Comparison of ENCODE assay signal across 9 mouse cellular contexts in the genomic region with DNA sequence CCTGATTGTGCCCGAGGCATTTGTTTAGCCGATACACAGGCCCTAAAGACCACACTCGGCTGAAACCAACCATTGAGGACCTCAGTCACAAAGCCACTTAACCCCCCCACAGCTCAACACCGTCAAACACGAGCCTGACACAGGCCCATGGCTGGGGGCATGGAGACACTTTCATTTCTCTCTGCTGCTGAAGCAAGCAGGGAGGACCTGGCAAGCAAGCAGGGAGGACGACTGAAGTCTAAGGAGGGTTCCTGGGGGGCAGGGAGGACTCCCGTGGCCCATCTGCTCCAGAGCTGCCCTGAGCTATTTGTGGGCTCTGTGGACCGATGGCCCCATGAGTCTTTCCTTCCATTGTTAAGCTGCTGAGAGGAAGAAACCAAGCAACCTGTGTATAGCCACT. TPM values are rescaled to one million over a fixed set of nuclear protein-coding genes. Genes with fewer than 3 reads are reported as not detected.
A peak's percentile ranks its signal among the peaks of the same experiment; 100 is the strongest.
DNase-seq lines count a peak whose midpoint lies in the region; ATAC-seq and TF ChIP-seq lines count a peak whose summit lies in the region.
"Had no signal": no experiment of that assay in that cellular context is flagged by ENCODE, and none has a peak within 500 bp of the region (broad histone marks: within the 10 kb centered on the region; RNA-seq: fewer than 3 reads in every experiment).

No protein-coding gene starts in this region.

- ATAC-seq in embryonic facial prominence, embryonic 15.5 days (ENCODE audit: insufficient number of reproducible peaks, low FRiP score, low TSS enrichment, low read depth), result no peak
- ATAC-seq in intestine, embryonic 16.5 days, result no peak
- ATAC-seq in neural tube, embryonic 13.5 days (ENCODE audit: low read depth), result no peak

- peaks cover 32% of the 10 kb centered on the region for H3K36me3 ChIP-seq in embryonic facial prominence, embryonic 15.5 days
- peaks cover 16% of the 10 kb centered on the region; the same call in 1 of the 2 replicates for H3K36me3 ChIP-seq in intestine, embryonic 16.5 days (ENCODE audit: control insufficient read depth, insufficient read depth, low read length)
- peaks cover 37% of the 10 kb centered on the region for H3K36me3 ChIP-seq in neural tube, embryonic 13.5 days

- WGBS in embryonic facial prominence, embryonic 15.5 days, result 22% methylated on average over 8 of the region's 8 CpGs
- WGBS in intestine, embryonic 16.5 days, result 40% methylated on average over 8 of the region's 8 CpGs
- WGBS in neural tube, embryonic 13.5 days, result 3% methylated on average over 8 of the region's 8 CpGs

- TF ChIP-seq CTCF in layer of hippocampus, adult 2 months (conservative IDR thresholded peaks at IDR 0.05), result no peak

- H3K9ac ChIP-seq in embryonic facial prominence, embryonic 15.5 days, result no peak overlapping the region
- H3K9ac ChIP-seq in intestine, embryonic 16.5 days (ENCODE audit: low read depth, low read length), result peak overlapping the region; percentile 30; the same call in 1 of the 2 replicates
- peak overlapping the region; percentile 62 for H3K9ac ChIP-seq in neural tube, embryonic 13.5 days

- H3K4me2 ChIP-seq in embryonic facial prominence, embryonic 15.5 days (replicated peaks), result 0 out of 2 replicates have a peak overlapping the region, but pooled peaks have one; percentile 34
- H3K4me2 ChIP-seq in intestine, embryonic 16.5 days (ENCODE audit: low read depth, low read length), result no peak overlapping the region
- peak overlapping the region; percentile 43 for H3K4me2 ChIP-seq in neural tube, embryonic 13.5 days

- DNase-seq in layer of hippocampus, adult 2 months (ENCODE audit: low spot score in 2 of 2), result no peak
- DNase-seq in layer of hippocampus, adult 11-12 months (ENCODE audit: low spot score), result no peak
- DNase-seq in urinary bladder, postnatal 36 days (ENCODE audit: low spot score in 2 of 2), result no peak
- DNase-seq in MN1 (ENCODE audit: low spot score), result no peak
- DNase-seq in frontal cortex, postnatal 25 days (ENCODE audit: low spot score in 2 of 2), result no peak
- DNase-seq: thymus, postnatal 25 days had no signal

- H3K27ac ChIP-seq in layer of hippocampus, adult 2 months, result peak overlapping the region; percentile 85
- H3K27ac ChIP-seq in embryonic facial prominence, embryonic 15.5 days (replicated peaks), result peak overlapping the region; percentile 83
- H3K27ac ChIP-seq in intestine, embryonic 16.5 days (ENCODE audit: low read length), result peak overlapping the region; percentile 73; the same call in 1 of the 2 replicates
- peak overlapping the region; percentile 91 for H3K27ac ChIP-seq in neural tube, embryonic 13.5 days (replicated peaks)

- no peaks in the 10 kb centered on the region for H3K27me3 ChIP-seq in embryonic facial prominence, embryonic 15.5 days
- H3K27me3 ChIP-seq in intestine, embryonic 16.5 days (replicated peaks; ENCODE audit: control insufficient read depth, insufficient read depth, low read length), result no peaks in the 10 kb centered on the region
- no peaks in the 10 kb centered on the region for H3K27me3 ChIP-seq in neural tube, embryonic 13.5 days

- H3K9me3 ChIP-seq in embryonic facial prominence, embryonic 15.5 days (replicated peaks), result no peaks in the 10 kb centered on the region
- no peaks in the 10 kb centered on the region for H3K9me3 ChIP-seq in intestine, embryonic 16.5 days (ENCODE audit: control insufficient read depth, low read length)
- H3K9me3 ChIP-seq in neural tube, embryonic 13.5 days, result no peaks in the 10 kb centered on the region

- peak overlapping the region; percentile 9; the same call in 1 of the 2 replicates for H3K4me3 ChIP-seq in layer of hippocampus, adult 2 months
- H3K4me3 ChIP-seq in embryonic facial prominence, embryonic 15.5 days (replicated peaks), result no peak overlapping the region
- H3K4me3 ChIP-seq in intestine, embryonic 16.5 days (ENCODE audit: low read length), result no peak overlapping the region
- H3K4me3 ChIP-seq in neural tube, embryonic 13.5 days, result no peak overlapping the region

- H3K4me1 ChIP-seq in embryonic facial prominence, embryonic 15.5 days, result peaks cover 63% of the 10 kb centered on the region
- H3K4me1 ChIP-seq in intestine, embryonic 16.5 days (ENCODE audit: control insufficient read depth, insufficient read depth, low read length), result peaks cover 60% of the 10 kb centered on the region
- peaks cover 74% of the 10 kb centered on the region for H3K4me1 ChIP-seq in neural tube, embryonic 13.5 days (replicated peaks)

RNA-seq across cellular contexts. Expression of a gene that starts 20.1 kb away (rescaled TPM):
- total RNA-seq in layer of hippocampus, adult 2 months (2021), result 10 to 100 TPM; 36.8 to 42.2 TPM
- 37.7 and 39.1 TPM in 2 replicates for polyA plus RNA-seq in embryonic facial prominence, embryonic 15.5 days (2015; fragmentation: Nextera tagmentation; extraction: Ambion mirVana)
- 25.7 and 27.1 TPM in 2 replicates for polyA plus RNA-seq in intestine, embryonic 16.5 days (2015; fragmentation: Nextera tagmentation; extraction: Ambion mirVana)
- polyA plus RNA-seq in neural tube, embryonic 13.5 days (2015; fragmentation: Nextera tagmentation; extraction: Ambion mirVana), result 77.5 and 78.5 TPM in 2 replicates

RNA-seq across cellular contexts. Expression of a gene that starts 38.5 kb away (rescaled TPM):
- total RNA-seq in layer of hippocampus, adult 2 months (2021), result 10 to 100 TPM; 42.8 to 43.8 TPM
- polyA plus RNA-seq in embryonic facial prominence, embryonic 15.5 days (2015; fragmentation: Nextera tagmentation; extraction: Ambion mirVana), result 14.2 and 16.1 TPM in 2 replicates
- polyA plus RNA-seq in intestine, embryonic 16.5 days (2015; fragmentation: Nextera tagmentation; extraction: Ambion mirVana), result 33.8 and 34.8 TPM in 2 replicates
- polyA plus RNA-seq in neural tube, embryonic 13.5 days (2015; fragmentation: Nextera tagmentation; extraction: Ambion mirVana), result 17.1 and 22.3 TPM in 2 replicates
